Mouse (Mus musculus) heart, adult 2 months (tissue): ENCODE results near the gene Camk2n2. TPM values are rescaled to one million over a fixed set of nuclear protein-coding genes. Genes with fewer than 3 reads are reported as not detected.

Experiments
- DNase-seq, 2 experiments: peaks; one replicate each; pipeline ENCODE4 v3.0.0; 2021
- H3K27ac ChIP-seq: fragments of 200-600 bp; 2 replicates; pipeline ENCODE4 v1.8.1; 2022
- H3K27me3 ChIP-seq: fragments of 200-500 bp; 2 replicates; pipeline ENCODE4 v1.6.1; 2012; ENCODE audit warnings: mild to moderate bottlenecking, low read length, inconsistent platforms, mixed read lengths; ENCODE audit not compliant: control insufficient read depth, insufficient read depth
- H3K36me3 ChIP-seq: fragments of 200-500 bp; 2 replicates; pipeline ENCODE4 v1.6.1; 2012; ENCODE audit warnings: low read length, inconsistent platforms; ENCODE audit not compliant: control insufficient read depth, insufficient read depth
- H3K4me1 ChIP-seq: fragments of 200-500 bp; 2 replicates; pipeline ENCODE4 v1.6.1; 2011; ENCODE audit warnings: low read length; ENCODE audit not compliant: control insufficient read depth, insufficient read depth
- H3K4me3 ChIP-seq: fragments of 200-600 bp; 2 replicates; pipeline ENCODE4 v1.8.1; 2022
- H3K79me2 ChIP-seq: fragments of 200-500 bp; replicated peaks from 2 replicates; pipeline ENCODE4 v1.6.1; 2012; ENCODE audit warnings: mild to moderate bottlenecking, inconsistent platforms, low read length, moderate library complexity, mixed read lengths; ENCODE audit not compliant: control insufficient read depth, insufficient read depth
- H3K9ac ChIP-seq: fragments of 200-500 bp; 2 replicates; pipeline ENCODE4 v1.6.1; 2012; ENCODE audit warnings: low read depth, mild to moderate bottlenecking, control low read depth, inconsistent platforms, low read length, mixed read lengths
- CTCF ChIP-seq: fragments of 200-600 bp; IDR thresholded peaks from 2 replicates; pipeline ENCODE4 v1.8.1; 2022; ENCODE audit warnings: antibody characterized with exemption, mild to moderate bottlenecking, moderate library complexity
- EP300 ChIP-seq: fragments of 200-500 bp; IDR thresholded peaks from 2 replicates; pipeline ENCODE4 v1.6.1; 2011; ENCODE audit warnings: low read depth, low read length, control low read depth; ENCODE audit not compliant: insufficient read depth
- POLR2A ChIP-seq: fragments of 200-500 bp; IDR thresholded peaks from 2 replicates; pipeline ENCODE4 v1.6.1; 2011; ENCODE audit warnings: mild to moderate bottlenecking, low read depth, low read length, control low read depth; ENCODE audit not compliant: insufficient read depth
- WGBS: fragments of 180-500 bp; shearing (Covaris S2); methylation state at CpG from one replicate; pipeline ENCODE4 v1.1.7; 2018; 5-methylcytosine and 5-hydroxymethylcytosine counted together
- intact Hi-C: fragments of 180-260 bp; cut with DNase I; formaldehyde crosslinking; loops from one replicate; pipeline ENCODE4 v1.15.1; 2025
- polyA plus RNA-seq: library from polyadenylated mRNA; depleted of rRNA; stranded (reverse); fragments of >200 nt; gene quantifications from 2 replicates; pipeline ENCODE4 v1.2.3, GENCODE M21; 2012
- total RNA-seq, 2 experiments: library from RNA; stranded (reverse); gene quantifications; 2 replicates each; pipeline ENCODE4 v1.2.3; 2021

Camk2n2 gene
- total and polyA plus RNA-seq, 3 experiments, result 1.2 to 1.4 (median 1.2) TPM

DNA sequence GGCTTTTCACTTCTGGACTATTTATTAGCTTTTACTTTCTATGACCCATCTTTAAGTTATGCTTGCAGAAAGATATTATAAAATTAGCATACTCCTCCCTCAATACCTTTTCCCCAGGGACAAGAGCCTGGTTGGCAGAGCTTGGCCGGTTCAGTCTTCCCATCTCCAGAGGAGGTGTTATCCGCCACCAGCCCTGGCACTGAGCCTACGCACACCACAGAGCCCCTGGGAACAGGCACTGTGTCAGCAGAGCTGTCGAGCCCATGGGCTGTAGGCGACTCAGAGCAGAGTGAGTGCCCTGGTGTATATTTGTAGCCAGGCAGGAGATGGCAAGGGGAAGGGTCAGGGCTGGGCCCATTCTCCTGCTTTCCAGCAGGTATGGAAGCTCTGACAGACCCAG lies 20.6 kb downstream of the Camk2n2 start:
- no peak for TF ChIP-seq CTCF
- no peak for TF ChIP-seq EP300
- TF ChIP-seq POLR2A, result no peak
- intact Hi-C loops, result no loop called here
- no peak for DNase-seq
- H3K4me1 ChIP-seq, result no peaks in the 10 kb centered on the region
- no peaks in the 10 kb centered on the region for H3K27me3 ChIP-seq
- H3K79me2 ChIP-seq, result no peaks in the 10 kb centered on the region
- no peaks in the 10 kb centered on the region for H3K36me3 ChIP-seq
- no peak overlapping the region for H3K27ac ChIP-seq
- H3K4me3 ChIP-seq, result no peak overlapping the region
- no peak overlapping the region for H3K9ac ChIP-seq
- 47% methylated on average over 5 of the region's 5 CpGs for WGBS

- H3K27ac ChIP-seq, result no peak overlapping the region
- DNase-seq, result no peak
- no peaks in the 10 kb centered on the region for H3K79me2 ChIP-seq
- WGBS, result 56% methylated on average over 7 of the region's 7 CpGs
- H3K27me3 ChIP-seq, result no peaks in the 10 kb centered on the region
- no peaks in the 10 kb centered on the region for H3K36me3 ChIP-seq
- no peak for TF ChIP-seq POLR2A
- intact Hi-C loops, result no loop called here
- H3K9ac ChIP-seq, result no peak overlapping the region
- H3K4me3 ChIP-seq, result no peak overlapping the region
- no peaks in the 10 kb centered on the region for H3K4me1 ChIP-seq
Measured at GRCm38 (mm10) chr16:20596687-20597441, 24.2 kb downstream of the Camk2n2 start.

DNA sequence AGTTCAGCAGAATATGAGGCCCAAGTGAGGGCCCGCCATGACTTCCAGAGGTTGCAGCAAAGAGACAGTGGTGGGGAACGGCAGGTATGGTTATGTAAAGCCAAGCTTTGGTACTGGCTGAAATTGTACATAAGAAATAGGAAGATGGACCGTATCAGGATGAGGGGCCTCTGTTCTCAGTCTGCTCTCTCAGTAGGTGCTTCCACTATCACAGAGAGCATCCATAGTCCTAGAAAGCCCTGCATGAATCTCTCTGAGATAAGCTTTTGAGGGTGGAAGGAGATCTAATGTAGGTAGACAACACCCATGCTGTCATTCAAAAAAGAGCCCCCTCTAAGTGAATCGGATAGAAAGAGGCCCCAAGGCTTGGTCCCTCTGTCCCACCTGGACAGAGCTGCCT lies 25.4 kb downstream of the Camk2n2 start:
- Histone ChIP-seq H3K9ac (no peak overlapping the region), H3K79me2 (no peaks in the 10 kb centered on the region), H3K27me3 (peaks cover 7% of the 10 kb centered on the region; the same call in 1 of the 2 replicates), H3K4me1 (no peaks in the 10 kb centered on the region), H3K4me3 (no peak overlapping the region), H3K27ac (no peak overlapping the region), H3K36me3 (no peaks in the 10 kb centered on the region)
- TF ChIP-seq CTCF (no peak), EP300 (no peak), POLR2A (no peak)
- 78% methylated on average over 4 of the region's 4 CpGs for WGBS
- intact Hi-C loops, result no loop called here
- no peak for DNase-seq

GRCm38 (mm10) chr16:20595060-20595673 lies 25.9 kb downstream of the Camk2n2 start:
- intact Hi-C loops, result no loop called here
- no peaks in the 10 kb centered on the region for H3K4me1 ChIP-seq
- WGBS, result 62% methylated on average over 7 of the region's 7 CpGs

GRCm38 (mm10) chr16:20591076-20591705 lies 29.9 kb downstream of the Camk2n2 start:
- TF ChIP-seq POLR2A (no peak), EP300 (no peak), CTCF (no peak)
- Histone ChIP-seq H3K79me2 (no peaks in the 10 kb centered on the region), H3K27ac (no peak overlapping the region), H3K36me3 (no peaks in the 10 kb centered on the region), H3K27me3 (peaks cover 22% of the 10 kb centered on the region), H3K4me1 (no peaks in the 10 kb centered on the region), H3K4me3 (no peak overlapping the region), H3K9ac (no peak overlapping the region)
- 5% methylated on average over 48 of the region's 48 CpGs for WGBS
- no peak for DNase-seq
- intact Hi-C loops, result no loop called here

More at GRCm38 (mm10) chr16:20595060-20595673, 25.9 kb downstream of the Camk2n2 start:
- no peak for DNase-seq
- H3K9ac ChIP-seq, result no peak overlapping the region
- TF ChIP-seq CTCF (no peak), EP300 (no peak), POLR2A (no peak)
- no peaks in the 10 kb centered on the region for H3K36me3 ChIP-seq
- H3K27ac ChIP-seq, result no peak overlapping the region
- peaks cover 12% of the 10 kb centered on the region for H3K27me3 ChIP-seq
- no peaks in the 10 kb centered on the region for H3K79me2 ChIP-seq
- no peak overlapping the region for H3K4me3 ChIP-seq

GRCm38 (mm10) chr16:20590680-20591038 lies 30.4 kb downstream of the Camk2n2 start:
- WGBS, result 3% methylated on average over 17 of the region's 17 CpGs
- intact Hi-C loops, result no loop called here
- Histone ChIP-seq H3K79me2 (no peaks in the 10 kb centered on the region), H3K4me3 (no peak overlapping the region), H3K4me1 (no peaks in the 10 kb centered on the region), H3K27me3 (peaks cover 22% of the 10 kb centered on the region), H3K27ac (no peak overlapping the region), H3K9ac (no peak overlapping the region), H3K36me3 (no peaks in the 10 kb centered on the region)
- TF ChIP-seq CTCF (no peak), EP300 (no peak), POLR2A (no peak)
- DNase-seq, result no peak
